Mouse (Mus musculus): ENCODE results near the gene Slc12a1. TPM values are rescaled to one million over a fixed set of nuclear protein-coding genes. Genes with fewer than 3 reads are reported as not detected.

The Slc12a1 gene
- total RNA-seq, 2 experiments from 2014 or later = 0.79 to 29.2 TPM

DNA sequence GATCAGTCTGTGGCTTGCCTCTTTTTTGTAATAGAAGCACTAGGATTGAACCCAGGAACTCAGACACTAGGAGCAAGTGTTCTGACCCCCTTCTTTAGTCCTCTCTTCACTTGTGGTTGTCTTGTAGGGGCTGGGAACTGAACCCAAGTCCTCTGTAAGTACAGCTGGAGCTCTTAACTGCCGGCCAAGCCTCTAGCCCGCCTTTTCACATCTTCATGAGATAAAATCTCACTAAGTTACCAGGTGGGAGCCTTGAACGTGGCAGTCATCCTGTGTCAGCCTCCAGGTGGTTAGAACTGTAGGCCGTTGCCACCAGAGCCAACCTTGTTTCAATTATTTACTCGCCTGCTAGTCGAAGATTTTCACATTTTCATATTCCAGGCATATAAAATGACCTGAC lies 101.4 kb downstream of the Slc12a1 start:
- no peak for DNase-seq (ENCODE audit: low spot score in 2 of 2)

DNA sequence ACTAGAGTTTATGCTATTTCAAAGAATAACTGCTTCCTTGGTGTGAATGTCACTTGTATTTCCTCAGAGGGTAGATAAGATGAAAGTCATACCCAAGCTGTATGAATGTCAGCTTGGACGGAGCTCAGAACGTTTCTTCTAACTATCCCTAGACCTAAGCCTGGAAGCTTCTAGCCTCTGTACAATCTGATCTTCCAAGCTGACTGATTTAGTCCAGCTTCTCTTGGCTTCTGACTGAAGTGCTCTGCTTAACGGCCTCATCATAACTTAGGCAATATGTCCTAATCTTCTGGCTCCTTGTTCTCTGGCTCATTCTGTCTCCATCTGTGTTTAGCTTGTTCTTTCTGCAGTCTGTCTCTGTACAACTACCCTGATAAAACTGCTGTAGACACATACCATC lies 102.3 kb downstream of the Slc12a1 start:
- DNase-seq (ENCODE audit: low spot score in 2 of 2) = no peak

DNA sequence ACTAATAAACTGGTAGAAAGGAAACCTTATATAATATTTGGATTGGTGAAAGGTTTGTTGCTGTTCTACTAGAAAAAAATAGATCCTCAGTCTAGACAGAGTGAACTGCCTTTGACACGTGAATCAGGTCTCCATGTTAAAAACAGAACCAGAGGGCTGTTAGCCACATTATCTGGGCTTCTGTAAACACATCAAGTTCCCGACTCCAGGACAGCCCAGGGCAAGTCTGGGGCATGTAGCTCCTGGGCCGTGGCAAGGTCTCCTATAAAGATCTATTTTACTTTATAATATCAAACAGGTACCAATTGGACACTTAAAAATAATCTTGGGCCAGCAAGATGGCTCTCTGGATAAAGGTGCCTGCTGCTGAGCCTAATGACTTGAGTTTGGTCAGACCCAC lies 103.6 kb downstream of the Slc12a1 start:
- no peak for DNase-seq (ENCODE audit: low spot score in 2 of 2)

DNA sequence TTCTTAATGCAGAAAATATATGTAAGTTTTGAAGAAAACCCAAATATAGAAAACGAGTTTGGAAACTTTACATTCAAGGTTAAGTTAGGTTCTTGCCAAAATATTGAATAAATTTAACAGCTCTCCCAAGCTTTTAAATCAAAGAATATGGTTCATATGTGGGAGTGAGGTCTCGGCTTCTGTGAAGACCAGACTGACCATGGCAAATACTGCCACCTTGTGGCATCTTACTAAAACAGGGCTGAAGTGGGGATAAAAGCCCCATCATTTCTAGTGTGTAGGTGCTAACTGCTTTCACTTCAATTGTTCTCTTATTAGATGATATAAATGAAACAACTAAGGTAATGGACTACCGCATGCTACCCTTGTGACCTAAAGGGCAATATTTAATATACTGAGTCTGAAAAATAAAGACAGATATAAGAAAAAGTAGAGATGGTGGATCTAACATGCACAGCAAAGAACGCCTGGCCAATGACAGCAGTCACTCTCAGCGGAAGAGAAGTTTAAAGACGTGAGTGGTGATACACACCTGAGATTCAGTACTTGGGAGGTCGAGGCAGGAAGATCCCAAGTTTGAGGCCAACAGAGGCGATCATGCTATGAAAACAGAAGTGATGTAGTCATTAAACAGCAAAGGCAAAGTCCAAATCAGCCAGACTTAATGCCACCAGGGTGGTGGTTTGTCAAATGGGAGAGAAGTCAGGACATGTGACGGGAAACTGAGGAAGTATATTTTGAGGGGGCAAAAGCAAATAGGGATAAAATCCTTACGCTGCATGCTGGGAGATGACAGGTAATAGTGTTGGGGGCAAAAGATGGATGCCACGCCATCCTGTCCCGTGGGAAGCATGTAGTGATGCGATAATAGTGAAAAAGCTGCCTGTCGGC lies 107.2 kb downstream of the Slc12a1 start:
- no peak for DNase-seq (ENCODE audit: low spot score in 2 of 2)

DNA sequence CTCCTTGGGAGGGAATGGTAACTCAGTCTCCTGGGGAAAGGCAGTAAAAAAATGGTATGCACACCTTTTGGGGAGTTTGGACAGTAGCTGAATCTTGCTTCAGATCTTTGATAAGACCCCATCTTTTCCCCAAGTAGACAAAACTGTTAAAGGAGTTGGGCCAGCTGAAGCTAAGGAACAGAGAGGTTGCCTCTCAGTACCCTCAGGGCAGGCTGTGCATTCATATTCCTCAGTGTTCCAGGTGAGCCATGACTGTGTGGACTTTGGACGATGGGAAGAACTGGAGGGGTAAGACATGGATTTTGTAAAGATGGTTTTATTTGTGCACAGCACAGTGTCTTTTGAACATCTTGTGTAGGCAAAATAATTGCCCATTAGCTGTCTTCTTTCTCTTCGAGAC lies 108.0 kb downstream of the Slc12a1 start:
- DNase-seq (ENCODE audit: low spot score in 2 of 2) = no peak

DNA sequence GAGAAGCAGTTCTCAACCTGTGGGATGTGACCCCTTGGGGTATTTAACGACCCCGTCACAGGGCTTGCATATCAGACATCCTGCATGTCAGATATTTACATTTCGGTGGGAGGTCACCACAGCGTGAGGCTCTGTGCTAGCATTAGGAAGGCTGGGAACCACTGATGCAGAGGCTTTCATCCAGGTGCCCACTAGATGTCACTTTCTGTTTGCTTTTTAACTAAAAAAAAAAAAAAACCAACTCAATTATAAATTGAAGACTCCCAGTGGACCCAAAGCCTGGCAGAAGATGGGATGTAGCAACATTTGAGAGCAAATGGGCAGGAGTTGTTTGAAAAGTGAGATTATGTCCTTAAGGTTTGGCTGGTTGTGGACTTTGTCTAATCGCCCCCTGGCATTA lies 110.8 kb downstream of the Slc12a1 start:
- no peak for DNase-seq (ENCODE audit: low spot score in 2 of 2)

DNA sequence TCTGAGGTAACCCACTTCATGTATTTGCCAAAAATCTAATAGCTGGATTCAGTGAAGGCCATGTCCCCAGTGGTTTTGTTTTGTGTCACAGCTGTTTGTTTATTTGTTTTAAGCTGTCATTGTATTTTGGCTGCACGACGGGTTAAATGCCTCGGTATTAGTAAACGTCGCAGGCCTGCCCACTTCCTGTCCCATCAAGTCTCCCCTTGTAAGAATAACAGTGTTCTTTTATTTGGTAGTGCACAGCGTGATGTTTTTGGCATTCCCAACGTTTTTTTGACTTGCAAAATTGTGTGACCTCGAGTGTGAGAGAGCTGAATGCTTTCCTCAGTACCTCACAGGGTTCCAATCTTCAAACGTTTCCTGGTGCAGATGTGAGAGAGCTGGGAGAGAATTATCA lies 111.4 kb downstream of the Slc12a1 start:
- no peak for DNase-seq (ENCODE audit: low spot score in 2 of 2)

DNA sequence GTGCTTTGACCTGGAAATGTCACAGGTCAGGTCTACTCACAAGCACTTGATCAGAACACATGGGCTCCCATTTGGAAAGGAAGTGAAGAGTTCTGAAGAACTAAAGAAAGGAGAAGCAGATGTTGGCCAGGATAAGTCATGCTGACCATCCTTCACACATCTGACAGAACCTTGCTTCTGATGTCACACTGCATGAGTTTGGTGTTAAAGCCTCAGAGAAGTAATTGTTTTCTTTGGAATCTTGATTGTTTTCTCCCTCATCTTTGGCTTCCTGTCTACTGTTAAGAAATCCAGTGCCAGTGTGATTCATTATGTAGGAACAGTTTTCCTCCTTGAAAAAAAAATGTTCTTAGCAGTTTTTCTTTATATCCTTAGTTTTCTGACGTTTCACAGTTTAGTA lies 116.6 kb downstream of the Slc12a1 start:
- DNase-seq (ENCODE audit: low spot score in 2 of 2) = no peak

DNA sequence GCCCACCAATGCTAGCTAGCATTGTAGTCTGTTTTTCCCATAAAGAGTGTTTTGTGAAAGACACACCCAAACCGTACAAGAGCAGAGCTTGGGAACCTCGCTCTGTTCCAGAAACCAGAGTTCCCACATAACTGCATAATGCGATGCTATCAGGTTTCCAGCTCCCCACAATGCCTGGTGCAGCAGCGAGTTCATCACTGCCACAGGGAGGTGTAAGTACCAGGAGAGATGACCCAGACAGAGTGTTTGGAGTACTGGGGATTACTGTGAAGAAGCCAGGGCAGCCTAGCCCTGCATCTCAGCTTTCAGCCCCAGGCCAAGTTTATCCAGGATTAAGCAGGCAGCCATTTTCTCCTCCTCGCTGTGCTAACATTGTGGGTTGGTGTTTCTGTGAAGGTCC lies 123.3 kb downstream of the Slc12a1 start:
- DNase-seq (ENCODE audit: low spot score in 2 of 2) = no peak

DNA sequence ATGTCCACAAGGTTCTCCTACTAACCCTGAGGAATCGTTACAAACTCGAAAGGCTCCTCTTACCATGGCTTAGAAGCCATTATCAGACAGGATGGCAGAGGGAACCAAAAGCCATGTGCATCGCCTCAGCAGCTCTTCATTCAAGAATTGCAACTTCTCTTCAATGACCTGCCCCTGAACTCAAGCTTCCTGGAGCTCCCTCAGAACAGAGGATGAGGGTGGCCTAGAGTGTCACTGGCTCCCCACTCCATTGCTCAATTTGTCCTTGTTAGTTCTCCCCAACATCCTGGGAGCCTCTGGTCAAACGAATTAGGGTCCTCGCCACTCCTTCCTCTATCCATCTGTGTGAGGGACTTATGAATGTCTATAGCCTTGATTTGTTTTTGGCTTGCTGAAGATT lies 124.4 kb downstream of the Slc12a1 start:
- DNase-seq (ENCODE audit: low spot score in 2 of 2) = no peak

DNA sequence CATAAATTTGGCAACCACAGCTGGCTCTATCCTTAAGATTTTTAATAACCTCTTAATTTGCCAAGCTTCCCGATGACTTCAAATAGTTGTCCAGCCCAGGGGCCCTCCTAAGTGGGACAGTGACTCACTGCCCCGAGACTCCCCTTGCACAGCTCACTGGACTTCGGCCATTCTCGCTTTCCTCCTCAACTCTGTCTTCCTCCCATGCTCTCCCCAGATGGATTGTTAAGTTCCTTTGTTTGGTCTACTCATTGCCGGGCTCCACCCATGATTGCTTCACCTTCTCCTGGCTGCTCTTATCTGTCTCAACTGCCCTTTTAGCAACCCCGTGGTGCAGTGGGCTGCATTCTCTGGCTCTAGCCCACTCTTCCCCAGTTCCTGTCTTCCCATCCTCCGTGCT lies 126.2 kb downstream of the Slc12a1 start:
- DNase-seq (ENCODE audit: low spot score in 2 of 2) = no peak

Other genes starting within 250 kb of the Slc12a1 start
- under 1 TPM; 0.14 to 0.45 TPM for gene Slc24a5, start 84.4 kb upstream of the Slc12a1 start, total RNA-seq (2021)
- 10 to 100 TPM; 52.9 to 63.2 TPM for gene Myef2, start 28.8 kb upstream of the Slc12a1 start, total RNA-seq (2021)
- not detected for gene Ctxn2, start 15.8 kb upstream of the Slc12a1 start, total RNA-seq (2021)
- gene Dut, start 94.7 kb downstream of the Slc12a1 start, total RNA-seq (2021) = 10 to 100 TPM; 73.2 to 75.0 TPM

Data from adrenal gland, postnatal 4 days (tissue).